Mouse (Mus musculus) ES-E14 (cell line): ENCODE results near the gene Fbxo47. TPM values are rescaled to one million over a fixed set of nuclear protein-coding genes. Genes with fewer than 3 reads are reported as not detected.

Source experiments
- DNase-seq: peaks from one replicate; pipeline ENCODE4 v3.0.0-alpha.2; 2013; ENCODE audit warnings: low read depth, low spot score
- H3K27ac ChIP-seq: 2 replicates; pipeline ENCODE4 v1.5.1; 2012; ENCODE audit warnings: low read depth, mild to moderate bottlenecking, low read length, moderate library complexity, mixed read lengths; ENCODE audit not compliant: poor library complexity, insufficient read depth, severe bottlenecking
- H3K36me3 ChIP-seq: 2 replicates; pipeline ENCODE4 v1.6.1; 2012; ENCODE audit warnings: mild to moderate bottlenecking, low read length, moderate library complexity, mixed read lengths; ENCODE audit not compliant: control insufficient read depth, poor library complexity, insufficient read depth, severe bottlenecking
- H3K4me1 ChIP-seq, 2 experiments: fragments of 150-350 bp in 1 of 2; sonication (generic) in 1 of 2; 2 replicates each; pipeline ENCODE4 v1.6.1; 2012; ENCODE audit warnings: low read length in 2 of 2, mild to moderate bottlenecking in 1 of 2, mixed read lengths in 1 of 2; ENCODE audit not compliant: control insufficient read depth in 2 of 2, insufficient read depth in 2 of 2, poor library complexity in 1 of 2
- H3K4me3 ChIP-seq, 2 experiments: fragments of 150-350 bp in 1 of 2; sonication (generic) in 1 of 2; 2 replicates each; pipeline ENCODE4 v1.5.1; 2012; ENCODE audit warnings: low read length in 2 of 2, low read depth in 1 of 2, mild to moderate bottlenecking in 1 of 2, mixed read lengths in 1 of 2; ENCODE audit not compliant: insufficient read depth in 1 of 2, poor library complexity in 1 of 2, severe bottlenecking in 1 of 2
- H3K9ac ChIP-seq: 2 replicates; pipeline ENCODE4 v1.6.1; 2012; ENCODE audit warnings: low read depth, mild to moderate bottlenecking, low read length, mixed read lengths; ENCODE audit not compliant: poor library complexity, insufficient read depth, severe bottlenecking
- H3K9me3 ChIP-seq: fragments of 150-350 bp; sonication (generic); 2 replicates; pipeline ENCODE4 v1.6.1; 2012; ENCODE audit warnings: low read depth, mild to moderate bottlenecking, low read length; ENCODE audit not compliant: control insufficient read depth, insufficient read depth
- CHD2 ChIP-seq: IDR thresholded peaks from 2 replicates; pipeline ENCODE4 v1.6.1; 2014; ENCODE audit warnings: mild to moderate bottlenecking, low read depth, low read length, inconsistent platforms
- HCFC1 ChIP-seq: IDR thresholded peaks from 2 replicates; pipeline ENCODE4 v1.6.1; 2012; ENCODE audit warnings: low read length, inconsistent platforms, borderline replicate concordance; ENCODE audit not compliant: insufficient read depth
- MAFK ChIP-seq: IDR thresholded peaks from 2 replicates; pipeline ENCODE4 v1.6.1; 2014; ENCODE audit warnings: mild to moderate bottlenecking, low read depth, low read length, inconsistent platforms; ENCODE audit not compliant: insufficient read depth
- ZC3H11A ChIP-seq: IDR thresholded peaks from 2 replicates; pipeline ENCODE4 v1.6.1; 2012; ENCODE audit warnings: low read depth, mild to moderate bottlenecking, inconsistent platforms, low read length, borderline replicate concordance
- ZNF384 ChIP-seq: IDR thresholded peaks from 2 replicates; pipeline ENCODE4 v1.6.1; 2012; ENCODE audit warnings: low read depth, low read length, inconsistent platforms
- in situ Hi-C, 2 experiments: fragments of 600-800 bp; cut with MboI; formaldehyde crosslinking; loops; one replicate each; pipeline ENCODE4 v1.15.1; 2025; ENCODE audit warnings: low sequenced_read_pairs in 2 of 2, inconsistent platforms in 1 of 2; ENCODE audit not compliant: unreplicated experiment in 2 of 2
- total RNA-seq: library from RNA; depleted of rRNA; stranded (reverse); fragments of 300-350 nt; gene quantifications from 2 replicates; pipeline ENCODE4 v1.2.3, GENCODE M21; 2012

Fbxo47 gene
- total RNA-seq, 1 experiment: 4.1 TPM

DNA sequence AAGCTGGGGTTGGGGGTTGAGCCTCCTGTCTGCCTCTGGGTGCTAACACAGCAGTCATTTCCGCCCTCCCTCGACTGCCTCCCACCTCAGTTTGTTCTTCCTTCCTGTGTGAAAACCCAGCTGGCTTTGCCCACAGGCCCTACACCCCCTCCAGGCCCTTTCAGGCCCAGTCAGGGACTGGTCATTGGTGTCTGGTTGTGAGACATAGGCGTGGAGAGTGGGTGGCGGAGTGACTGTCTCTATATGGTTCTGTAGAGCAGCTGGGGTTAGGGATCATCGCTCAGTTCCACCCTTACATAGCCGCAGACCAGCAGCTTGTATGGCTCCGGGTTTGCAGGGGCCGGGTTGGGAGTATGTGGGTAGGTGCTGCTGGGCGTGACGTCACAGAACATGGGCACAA is 58.7 kb downstream of the Fbxo47 start:
- Histone ChIP-seq H3K36me3 (peaks cover 51% of the 10 kb centered on the region), H3K4me1 (peaks cover 6 to 33% of the 10 kb centered on the region in 2 experiments; a peak in 3 of 4 replicates), H3K27ac (no peak overlapping the region), H3K9me3 (no peaks in the 10 kb centered on the region), H3K9ac (no peak overlapping the region), H3K4me3 (no peak overlapping the region)
- no peak for DNase-seq
- TF ChIP-seq HCFC1: no peak
- TF ChIP-seq ZNF384: no peak
- no peak for TF ChIP-seq ZC3H11A
- no peak for TF ChIP-seq CHD2
- no peak for TF ChIP-seq MAFK
- in situ Hi-C loops: no loop called here

DNA sequence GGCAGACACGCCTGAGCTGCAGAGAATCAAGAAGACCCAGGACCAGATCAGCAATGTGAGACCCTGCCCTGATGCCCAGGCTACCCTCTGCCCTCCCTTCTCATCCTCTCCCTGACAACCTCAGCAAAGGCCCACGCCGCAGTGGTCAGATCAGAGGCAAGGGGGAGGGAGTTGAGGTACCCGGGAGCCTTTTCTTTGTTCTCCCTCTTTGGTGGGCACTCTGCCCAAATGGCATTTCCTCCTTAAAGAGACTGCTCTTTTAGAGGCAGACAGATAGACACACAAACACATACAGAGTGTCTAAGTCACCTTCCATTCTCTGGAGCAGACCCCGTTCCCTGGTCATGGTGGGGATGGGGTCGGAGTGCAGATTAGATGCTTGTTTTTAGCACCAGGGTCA is 59.1 kb downstream of the Fbxo47 start:
- Histone ChIP-seq H3K4me1 (peaks cover 6 to 30% of the 10 kb centered on the region in 2 experiments; a peak in 3 of 4 replicates), H3K36me3 (peaks cover 50% of the 10 kb centered on the region), H3K4me3 (no peak overlapping the region), H3K27ac (no peak overlapping the region), H3K9ac (no peak overlapping the region), H3K9me3 (no peaks in the 10 kb centered on the region)
- no peak for DNase-seq
- TF ChIP-seq MAFK (no peak), CHD2 (no peak), HCFC1 (no peak), ZNF384 (no peak), ZC3H11A (no peak)
- in situ Hi-C loops: no loop called here

DNA sequence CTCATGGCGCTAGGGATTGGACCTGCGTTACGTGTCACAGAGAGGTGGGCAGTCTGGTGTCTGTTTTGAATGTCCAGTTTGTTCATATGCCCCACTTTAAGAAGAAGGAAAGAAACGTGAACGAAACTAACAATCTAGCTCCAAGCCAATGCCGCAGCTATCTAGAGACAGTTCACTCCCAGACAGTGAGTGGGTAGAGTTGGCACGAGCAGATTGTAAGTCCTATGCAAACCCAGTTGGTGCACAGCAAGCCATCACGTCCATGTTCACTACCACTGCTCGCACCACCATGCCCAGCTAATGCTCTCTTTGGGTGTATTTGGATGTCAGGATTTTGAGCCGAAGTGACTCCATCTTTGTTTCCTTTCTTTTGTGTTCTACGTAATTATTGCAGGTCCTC is 59.8 kb downstream of the Fbxo47 start:
- Histone ChIP-seq H3K9ac (no peak overlapping the region), H3K36me3 (peaks cover 51% of the 10 kb centered on the region), H3K27ac (no peak overlapping the region), H3K9me3 (no peaks in the 10 kb centered on the region), H3K4me1 (peaks cover 11 to 28% of the 10 kb centered on the region in 2 experiments), H3K4me3 (no peak overlapping the region)
- in situ Hi-C loops: no loop called here
- TF ChIP-seq HCFC1 (no peak), ZNF384 (no peak), ZC3H11A (no peak), MAFK (no peak), CHD2 (no peak)
- DNase-seq: no peak

DNA sequence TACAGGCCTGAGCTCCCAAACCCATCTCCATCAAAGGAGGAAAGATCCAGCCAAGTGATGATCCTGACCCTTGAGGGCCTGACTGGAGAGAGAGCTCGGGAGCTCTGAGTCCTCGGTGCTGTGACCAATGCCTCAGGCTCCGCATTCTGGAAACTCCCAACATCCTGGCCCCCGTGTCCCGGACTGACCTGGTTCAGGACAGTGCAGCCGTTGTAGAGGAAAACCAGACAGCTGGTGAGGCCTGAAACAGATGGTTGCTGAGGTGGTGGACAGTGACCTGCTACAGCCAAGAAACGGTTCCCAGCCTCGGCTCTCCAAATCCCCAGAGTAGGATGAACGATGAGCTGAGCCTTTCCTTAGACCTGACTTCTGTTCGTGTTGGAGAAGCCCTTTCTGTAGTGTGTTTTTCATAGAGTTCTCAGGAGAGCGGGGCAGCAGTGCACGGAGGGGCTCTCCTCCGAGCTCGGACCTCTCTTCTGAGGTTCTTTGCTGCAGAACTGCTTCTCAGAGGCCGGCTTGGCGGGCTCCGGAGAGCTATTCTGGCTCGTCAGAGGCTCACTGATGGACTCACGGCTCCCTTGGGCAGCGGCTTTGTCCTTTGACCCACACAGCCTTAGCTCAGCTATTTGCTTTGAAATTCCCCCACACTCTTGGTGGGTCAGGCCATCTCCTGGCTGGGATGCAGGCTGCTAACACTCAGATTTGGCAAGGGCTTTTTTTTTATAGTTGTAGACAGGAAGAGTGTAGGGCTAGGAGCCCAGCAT is 60.9 kb downstream of the Fbxo47 start:
- Histone ChIP-seq H3K27ac (no peak overlapping the region), H3K4me1 (peaks cover 12 to 38% of the 10 kb centered on the region in 2 experiments), H3K36me3 (peaks cover 61% of the 10 kb centered on the region), H3K9me3 (no peaks in the 10 kb centered on the region), H3K4me3 (no peak overlapping the region), H3K9ac (0 out of 2 replicates have a peak overlapping the region, but pooled peaks have one; percentile 11)
- in situ Hi-C loops: no loop called here
- no peak for DNase-seq
- TF ChIP-seq HCFC1 (no peak), CHD2 (no peak), ZNF384 (no peak), MAFK (no peak), ZC3H11A (no peak)

DNA sequence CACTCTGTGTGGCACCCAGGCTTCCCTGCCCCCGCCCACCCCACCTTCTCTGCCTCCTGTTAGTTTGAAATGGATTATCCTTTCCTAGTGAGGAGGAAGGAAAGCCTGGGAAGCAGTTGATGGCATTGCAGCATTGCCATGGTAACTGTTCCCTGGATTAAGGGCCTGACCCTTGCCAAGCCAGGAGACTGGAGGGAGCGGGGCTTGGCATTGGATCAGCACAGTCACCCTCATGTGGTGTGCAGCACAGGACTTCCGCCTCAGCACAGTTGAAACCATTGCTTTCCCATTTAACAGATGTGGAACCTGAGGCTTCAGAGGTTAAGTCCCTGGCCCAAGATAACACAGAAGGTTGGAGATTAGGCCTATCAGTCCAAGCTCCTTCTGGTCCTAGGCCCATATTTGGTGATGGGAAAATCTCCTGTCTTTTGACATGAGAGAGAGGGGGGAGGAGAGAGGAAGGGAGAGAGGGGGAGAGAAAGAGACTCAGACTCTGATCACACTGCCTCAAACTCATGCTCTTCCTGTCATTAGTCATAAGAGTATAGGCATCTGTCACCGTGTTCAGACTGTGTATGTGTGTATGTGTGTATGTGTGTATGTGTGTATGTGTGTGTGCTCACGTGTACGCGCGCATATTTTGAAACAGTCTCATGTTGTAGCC is 62.4 kb downstream of the Fbxo47 start:
- H3K9ac ChIP-seq: no peak overlapping the region
- TF ChIP-seq CHD2 (no peak), ZC3H11A (no peak), HCFC1 (no peak), ZNF384 (no peak), MAFK (no peak)
- H3K27ac ChIP-seq: no peak overlapping the region
- H3K9me3 ChIP-seq: no peaks in the 10 kb centered on the region
- H3K4me3 ChIP-seq: no peak overlapping the region
- peaks cover 14 to 40% of the 10 kb centered on the region in 2 experiments for H3K4me1 ChIP-seq
- in situ Hi-C loops: no loop called here
- peaks cover 53% of the 10 kb centered on the region for H3K36me3 ChIP-seq
- no peak for DNase-seq
